ENCODE assay signal across 16 mouse cellular contexts in genomic region chr14:54412000-54412576, GRCm38 (mm10). TPM values are rescaled to one million over a fixed set of nuclear protein-coding genes. Genes with fewer than 3 reads are reported as not detected.
A peak's percentile ranks its signal among the peaks of the same experiment; 100 is the strongest.
DNase-seq lines count a peak whose midpoint lies in the region; ATAC-seq and TF ChIP-seq lines count a peak whose summit lies in the region.
"Had no signal": no experiment of that assay in that cellular context is flagged by ENCODE, and none has a peak within 500 bp of the region (broad histone marks: within the 10 kb centered on the region; RNA-seq: fewer than 3 reads in every experiment).

No protein-coding gene starts in this region.

- TF ChIP-seq POLR2A in spleen, adult 2 months (IDR thresholded peaks at IDR 0.05; ENCODE audit: low read depth, low read length): no peak

- intact Hi-C loops in gastrocnemius, adult 2 months (cut with DNase I): loop anchor here (2.0 to 5.0 kb wide), 4 partner anchors 35 to 173 kb away; partner anchors contain the start of genes Abhd4 and Dad1

- DNase-seq in spleen, adult 2 months (ENCODE audit: low read depth in 1 of 2, low spot score in 2 of 2): no peak
- DNase-seq in spleen, adult 18-20 months: no peak
- peak; percentile 98 for DNase-seq in ES-CJ7 (ENCODE audit: low read depth, low spot score)
- peak; percentile 97 for DNase-seq in ZHBTc4 (ENCODE audit: low read depth, low spot score)
- no peak for DNase-seq in gastrocnemius, adult 2 months
- DNase-seq: cerebellum, adult 11 months; cerebellum, adult 8-10 months had no signal

- peaks cover 14% of the 10 kb centered on the region; the same call in 1 of the 2 replicates for H3K4me1 ChIP-seq in spleen, adult 2 months (ENCODE audit: control insufficient read depth, insufficient read depth, insufficient read length)

- TF ChIP-seq CTCF in spleen, adult 2 months (IDR thresholded peaks at IDR 0.05; ENCODE audit: extremely low read depth, insufficient read depth, insufficient read length, insufficient replicate concordance): no peak
- TF ChIP-seq CTCF in gastrocnemius, adult 2 months (IDR thresholded peaks at IDR 0.05): no peak

- H3K36me3 ChIP-seq in spleen, adult 2 months (ENCODE audit: control insufficient read depth, insufficient read depth, low read length): no peaks in the 10 kb centered on the region
- H3K36me3 ChIP-seq: embryonic facial prominence, embryonic 15.5 days; forebrain, embryonic 10.5 days; G1E; heart, embryonic 10.5 days; hindbrain, embryonic 12.5 days had no signal

- H3K27me3 ChIP-seq in spleen, adult 2 months (ENCODE audit: control insufficient read depth, insufficient read depth, low read length): no peaks in the 10 kb centered on the region

- no peak for ATAC-seq in granulocyte monocyte progenitor cell, adult 5-6 weeks (replicated peaks; ENCODE audit: poor library complexity, severe bottlenecking)
- ATAC-seq: forebrain, embryonic 14.5 days; hindbrain, embryonic 16.5 days had no signal

- WGBS in spleen, adult 2 months: 56% methylated on average over 9 of the region's 9 CpGs

- peak overlapping the region; percentile 37 for H3K27ac ChIP-seq in spleen, adult 2 months (ENCODE audit: insufficient read depth, low read length)
- no peak overlapping the region for H3K27ac ChIP-seq in gastrocnemius, adult 2 months
- H3K27ac ChIP-seq: forebrain, embryonic 10.5 days; heart, embryonic 10.5 days; hindbrain, embryonic 12.5 days had no signal

- H3K4me3 ChIP-seq in spleen, adult 2 months (ENCODE audit: extremely low read depth, insufficient read depth, insufficient read length): no peak overlapping the region
- H3K4me3 ChIP-seq in gastrocnemius, adult 2 months: no peak overlapping the region
- H3K4me3 ChIP-seq: embryonic facial prominence, embryonic 15.5 days; erythroblast, embryonic 14.5 days; forebrain, embryonic 10.5 days; heart, embryonic 10.5 days; hindbrain, embryonic 12.5 days had no signal

RNA-seq across cellular contexts. Expression of gene Slc7a7, which starts 5.5 kb away (rescaled TPM):
- polyA plus RNA-seq in spleen, adult 2 months (2012; rRNA removed): 24.6 and 31.2 TPM in 2 replicates
- total RNA-seq in granulocyte monocyte progenitor cell, adult 5-6 weeks (2014; fragmentation: Nextera tagmentation): 10.3 and 10.7 TPM in 2 replicates
- total RNA-seq in granulocyte monocyte progenitor cell, adult 5-6 weeks (2017): 3.0 and 3.1 TPM in 2 replicates
- total RNA-seq in gastrocnemius, adult 2 months (2021): 1 to 10 TPM in 1 of 2 experiments, under 1 TPM in 1; 0.56 to 2.0 TPM

RNA-seq across cellular contexts. Expression of gene Mrpl52, which starts 14.6 kb away (rescaled TPM):
- 221 and 393 TPM in 2 replicates for polyA plus RNA-seq in spleen, adult 2 months (2012; rRNA removed)
- 63.7 and 100 TPM in 2 replicates for total RNA-seq in granulocyte monocyte progenitor cell, adult 5-6 weeks (2014; fragmentation: Nextera tagmentation)
- total RNA-seq in granulocyte monocyte progenitor cell, adult 5-6 weeks (2017): 34.0 and 40.1 TPM in 2 replicates
- 100 to 1,000 TPM; 102 to 111 TPM for total RNA-seq in gastrocnemius, adult 2 months (2021)

RNA-seq across cellular contexts. Expression of gene Mmp14, which starts 19.3 kb away (rescaled TPM):
- polyA plus RNA-seq in spleen, adult 2 months (2012; rRNA removed): 42.0 and 63.2 TPM in 2 replicates
- not detected in 2 replicates for total RNA-seq in granulocyte monocyte progenitor cell, adult 5-6 weeks (2014; fragmentation: Nextera tagmentation)
- total RNA-seq in granulocyte monocyte progenitor cell, adult 5-6 weeks (2017): not detected in 2 replicates
- 10 to 100 TPM in 1 of 2 experiments, 1 to 10 TPM in 1; 8.5 to 14.0 TPM for total RNA-seq in gastrocnemius, adult 2 months (2021)

RNA-seq across cellular contexts. Expression of gene Oxa1l, which starts 51.5 kb away (rescaled TPM):
- polyA plus RNA-seq in spleen, adult 2 months (2012; rRNA removed): 92.7 and 117 TPM in 2 replicates
- 43.2 and 53.8 TPM in 2 replicates for total RNA-seq in granulocyte monocyte progenitor cell, adult 5-6 weeks (2014; fragmentation: Nextera tagmentation)
- 30.6 and 51.1 TPM in 2 replicates for total RNA-seq in granulocyte monocyte progenitor cell, adult 5-6 weeks (2017)
- 10 to 100 TPM; 49.1 to 54.6 TPM for total RNA-seq in gastrocnemius, adult 2 months (2021)

RNA-seq across cellular contexts. Expression of gene Lrp10, which starts 51.8 kb away (rescaled TPM):
- 154 and 206 TPM in 2 replicates for polyA plus RNA-seq in spleen, adult 2 months (2012; rRNA removed)
- total RNA-seq in granulocyte monocyte progenitor cell, adult 5-6 weeks (2014; fragmentation: Nextera tagmentation): 37.3 and 41.5 TPM in 2 replicates
- total RNA-seq in granulocyte monocyte progenitor cell, adult 5-6 weeks (2017): 20.0 and 23.7 TPM in 2 replicates
- 10 to 100 TPM; 27.9 to 36.5 TPM for total RNA-seq in gastrocnemius, adult 2 months (2021)

Comparison
In these comparisons a context has a peak if more than half of its experiments do, and no peak if none do; other contexts are left out.
1. DNase-seq: peak in ES-CJ7 (single experiment) and ZHBTc4 (single experiment); none in spleen, adult 2 months (0 of 2), spleen, adult 18-20 months (0 of 2) and gastrocnemius, adult 2 months (single experiment).
2. RNA of gene Mmp14, which starts 19.3 kb away (total RNA-seq): 8.5 to 14.0 TPM in gastrocnemius, adult 2 months; not detected in granulocyte monocyte progenitor cell, adult 5-6 weeks; every median in the first group is over 4 times any median in the second.